Mouse (Mus musculus) forebrain, embryonic 14.5 days (tissue): ENCODE measurements at regions not wholly inside any gene's neighbourhood (a gene's known extent, or its start where the extent isn't known, plus 50 kb on each side); places are given as distances from the start of the nearest gene placed in this dataset.

Experiments used
- ATAC-seq: fragments of 200-750 bp; cut with Nextera tagmentation; 2 replicates; pipeline ENCODE4 v1.8.0; 2017; ENCODE audit warnings: mild to moderate bottlenecking, moderate library complexity
- DNase-seq: peaks from one replicate; pipeline ENCODE4 v3.0.0-alpha.2; 2015; ENCODE audit warnings: low spot score
- H3K27ac ChIP-seq: fragments of 300-500 bp; sonication (generic); 2 replicates; pipeline ENCODE4 v1.5.1; 2014; ENCODE audit warnings: low read depth, mild to moderate bottlenecking, control low read depth, low read length, moderate library complexity
- H3K27me3 ChIP-seq: fragments of 300-500 bp; sonication (generic); replicated peaks from 2 replicates; pipeline ENCODE4 v1.6.1; 2014; ENCODE audit warnings: low read length, control low read depth, mixed read lengths; ENCODE audit not compliant: control insufficient read depth, insufficient read depth
- H3K36me3 ChIP-seq: fragments of 300-500 bp; sonication (generic); 2 replicates; pipeline ENCODE4 v1.6.1; 2014; ENCODE audit warnings: low read length, control low read depth; ENCODE audit not compliant: control insufficient read depth, insufficient read depth
- H3K4me1 ChIP-seq: fragments of 300-500 bp; sonication (generic); 2 replicates; pipeline ENCODE4 v1.6.1; 2014; ENCODE audit warnings: antibody characterized with exemption, low read length, control low read depth; ENCODE audit not compliant: control insufficient read depth, insufficient read depth
- H3K4me2 ChIP-seq: fragments of 300-500 bp; sonication (generic); 2 replicates; pipeline ENCODE4 v1.6.1; 2014; ENCODE audit warnings: mild to moderate bottlenecking, control low read depth, low read length
- H3K4me3 ChIP-seq: fragments of 300-500 bp; sonication (generic); 2 replicates; pipeline ENCODE4 v1.5.1; 2014; ENCODE audit warnings: low read depth, low read length, control low read depth
- H3K9ac ChIP-seq: fragments of 300-500 bp; sonication (generic); 2 replicates; pipeline ENCODE4 v1.6.1; 2014; ENCODE audit warnings: mild to moderate bottlenecking, low read length, control low read depth, moderate library complexity
- H3K9me3 ChIP-seq: fragments of 300-500 bp; sonication (generic); replicated peaks from 2 replicates; pipeline ENCODE4 v1.6.1; 2016; ENCODE audit warnings: low read length, control low read depth, mixed read lengths; ENCODE audit not compliant: control insufficient read depth
- WGBS: fragments of 180-500 bp; shearing (Covaris S2); extraction: QIAGEN DNeasy Blood & Tissue Kit; methylation state at CpG from one replicate; pipeline ENCODE4 v1.1.7; 2014; 5-methylcytosine and 5-hydroxymethylcytosine counted together

GRCm38 (mm10) chr13:99040846-99041245 lies 56.5 kb upstream of the 1700024P04Rik start:
- H3K4me3 ChIP-seq: no peak overlapping the region
- DNase-seq (no peak), ATAC-seq (no peak)
- H3K9me3 ChIP-seq: no peaks in the 10 kb centered on the region
- no peaks in the 10 kb centered on the region for H3K36me3 ChIP-seq
- no peak overlapping the region for H3K9ac ChIP-seq
- no peaks in the 10 kb centered on the region for H3K27me3 ChIP-seq
- WGBS: 89% methylated on average over 6 of the region's 6 CpGs
- no peaks in the 10 kb centered on the region for H3K4me1 ChIP-seq
- no peak overlapping the region for H3K4me2 ChIP-seq
- H3K27ac ChIP-seq: no peak overlapping the region

DNA sequence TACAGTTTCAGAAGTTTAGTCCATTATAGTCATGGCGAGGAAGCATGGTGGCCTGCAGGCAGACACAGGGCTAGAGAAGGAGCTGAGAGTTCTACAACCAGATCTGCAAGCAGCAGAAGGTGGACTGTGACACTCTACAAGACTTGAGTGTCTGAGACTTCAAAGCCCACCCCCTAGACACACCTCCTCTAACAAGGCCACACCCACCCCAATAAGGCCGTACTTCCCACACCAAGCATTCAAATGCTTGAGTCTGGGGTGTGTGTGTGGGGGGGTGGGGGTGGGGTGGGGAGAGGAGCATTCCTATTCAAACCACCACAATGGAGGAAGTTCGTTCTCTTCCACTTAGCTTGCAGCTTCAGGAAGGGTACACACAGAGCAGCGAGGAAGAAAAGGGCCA lies 55.8 kb upstream of the 1700024P04Rik start:
- 46% methylated on average over 4 of the region's 4 CpGs for WGBS
- Histone ChIP-seq H3K4me1 (no peaks in the 10 kb centered on the region), H3K36me3 (no peaks in the 10 kb centered on the region), H3K9ac (no peak overlapping the region), H3K4me3 (no peak overlapping the region), H3K9me3 (no peaks in the 10 kb centered on the region), H3K27me3 (no peaks in the 10 kb centered on the region), H3K27ac (no peak overlapping the region), H3K4me2 (no peak overlapping the region)
- DNase-seq (no peak), ATAC-seq (no peak)

- 95% methylated on average over 7 of the region's 7 CpGs for WGBS
These were observed 54.7 kb upstream of the 1700024P04Rik start for GRCm38 (mm10) chr13:99039063-99039385.

GRCm38 (mm10) chr13:99038198-99039062 lies 54.1 kb upstream of the 1700024P04Rik start:
- H3K9me3 ChIP-seq: no peaks in the 10 kb centered on the region
- H3K27me3 ChIP-seq: no peaks in the 10 kb centered on the region
- H3K36me3 ChIP-seq: no peaks in the 10 kb centered on the region
- no peak for ATAC-seq
- no peak for DNase-seq
- no peak overlapping the region for H3K27ac ChIP-seq
- 67% methylated on average over 15 of the region's 15 CpGs for WGBS
- no peak overlapping the region for H3K9ac ChIP-seq
- no peak overlapping the region for H3K4me3 ChIP-seq
- no peaks in the 10 kb centered on the region for H3K4me1 ChIP-seq
- H3K4me2 ChIP-seq: no peak overlapping the region

More at GRCm38 (mm10) chr13:99039063-99039385, 54.7 kb upstream of the 1700024P04Rik start:
- H3K4me3 ChIP-seq: no peak overlapping the region
- H3K36me3 ChIP-seq: no peaks in the 10 kb centered on the region
- no peaks in the 10 kb centered on the region for H3K4me1 ChIP-seq
- H3K27me3 ChIP-seq: no peaks in the 10 kb centered on the region
- no peak overlapping the region for H3K27ac ChIP-seq
- no peak overlapping the region for H3K4me2 ChIP-seq
- H3K9ac ChIP-seq: no peak overlapping the region
- no peaks in the 10 kb centered on the region for H3K9me3 ChIP-seq
- no peak for ATAC-seq
- no peak for DNase-seq

DNA sequence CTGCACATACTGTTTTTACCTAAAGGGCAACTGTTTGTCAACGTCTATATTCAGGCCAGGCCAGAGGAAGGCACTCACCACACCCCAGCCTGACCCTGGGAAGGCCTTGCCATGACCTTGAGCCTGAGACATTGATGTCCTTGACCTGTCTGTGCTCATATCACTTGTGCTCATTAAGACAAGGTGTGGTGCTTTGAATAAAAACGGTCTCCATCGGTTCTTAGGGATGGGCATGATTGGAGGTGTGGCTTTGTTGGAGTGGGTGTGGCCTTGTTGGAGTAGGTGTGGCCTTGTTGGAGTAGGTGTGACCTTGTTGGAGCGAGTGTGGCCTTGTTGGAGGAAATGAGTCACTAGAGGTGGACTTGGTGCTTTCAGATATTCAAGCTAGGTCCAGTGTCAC lies 52.8 kb upstream of the 1700024P04Rik start:
- no peak for ATAC-seq
- WGBS: 84% methylated on average over 4 of the region's 4 CpGs
- H3K9ac ChIP-seq: no peak overlapping the region
- no peak overlapping the region for H3K4me2 ChIP-seq
- no peaks in the 10 kb centered on the region for H3K4me1 ChIP-seq
- H3K4me3 ChIP-seq: no peak overlapping the region
- H3K9me3 ChIP-seq: no peaks in the 10 kb centered on the region
- no peak overlapping the region for H3K27ac ChIP-seq
- no peaks in the 10 kb centered on the region for H3K36me3 ChIP-seq
- no peaks in the 10 kb centered on the region for H3K27me3 ChIP-seq
- DNase-seq: no peak
